In genomic region chr10:67439042-67439635, GRCm38 (mm10) we compare ENCODE assay signal across 14 mouse cellular contexts.
A peak's percentile ranks its signal among the peaks of the same experiment; 100 is the strongest.
DNase-seq lines count a peak whose midpoint lies in the region; ATAC-seq lines count a peak whose summit lies in the region.
"Had no signal": no experiment of that assay in that cellular context is flagged by ENCODE, and none has a peak within 500 bp of the region (broad histone marks: within the 10 kb centered on the region; RNA-seq: fewer than 3 reads in every experiment).

No protein-coding gene starts in this region.

- H3K36me3 ChIP-seq in forebrain, embryonic 12.5 days (replicated peaks): no peaks in the 10 kb centered on the region
- H3K36me3 ChIP-seq: hindbrain, embryonic 13.5 days; liver, embryonic 13.5 days; midbrain, embryonic 13.5 days; neural tube, embryonic 13.5 days had no signal

- H3K4me1 ChIP-seq in forebrain, embryonic 12.5 days: no peaks in the 10 kb centered on the region
- H3K4me1 ChIP-seq: hindbrain, embryonic 13.5 days; liver, embryonic 13.5 days; midbrain, embryonic 13.5 days; neural tube, embryonic 13.5 days had no signal

- no peaks in the 10 kb centered on the region for H3K27me3 ChIP-seq in forebrain, embryonic 12.5 days
- H3K27me3 ChIP-seq: CH12.LX; hindbrain, embryonic 13.5 days; liver, embryonic 13.5 days; midbrain, embryonic 13.5 days; neural tube, embryonic 13.5 days had no signal

- H3K9ac ChIP-seq in forebrain, embryonic 12.5 days: no peak overlapping the region
- H3K9ac ChIP-seq: hindbrain, embryonic 13.5 days; liver, embryonic 13.5 days; midbrain, embryonic 13.5 days; neural tube, embryonic 13.5 days had no signal

- H3K27ac ChIP-seq in forebrain, embryonic 12.5 days: no peak overlapping the region
- H3K27ac ChIP-seq: hindbrain, embryonic 13.5 days; liver, embryonic 13.5 days; midbrain, embryonic 13.5 days; neural tube, embryonic 13.5 days had no signal

- no peak for ATAC-seq in frontal cortex, adult (ENCODE audit: low TSS enrichment)
- ATAC-seq in forebrain, embryonic 12.5 days (ENCODE audit: low FRiP score): no peak
- ATAC-seq: midbrain, embryonic 13.5 days had no signal

- peak; percentile 2 to 12 for DNase-seq in heart, adult 18-20 months
- DNase-seq in heart, adult 8-10 months (ENCODE audit: low spot score): no peak
- peak; percentile 92 for DNase-seq in gonadal fat pad, adult 2 months (ENCODE audit: low read depth)
- peak; percentile 79 for DNase-seq in lung, postnatal 36 days
- no peak for DNase-seq in ovary, adult 18-20 months (ENCODE audit: low spot score)
- DNase-seq: cerebellum, adult 2 months; kidney, adult 18-20 months; liver, embryonic 13.5 days had no signal

- no peaks in the 10 kb centered on the region for H3K9me3 ChIP-seq in forebrain, embryonic 12.5 days
- H3K9me3 ChIP-seq: hindbrain, embryonic 13.5 days; liver, embryonic 13.5 days; neural tube, embryonic 13.5 days had no signal

- 90% methylated on average over 15 of the region's 15 CpGs for WGBS in forebrain, embryonic 12.5 days

- no peak overlapping the region for H3K4me3 ChIP-seq in forebrain, embryonic 12.5 days (replicated peaks)
- H3K4me3 ChIP-seq: hindbrain, embryonic 13.5 days; liver, embryonic 13.5 days; midbrain, embryonic 13.5 days; neural tube, embryonic 13.5 days had no signal

- no peak overlapping the region for H3K4me2 ChIP-seq in forebrain, embryonic 12.5 days
- H3K4me2 ChIP-seq: hindbrain, embryonic 13.5 days; liver, embryonic 13.5 days; midbrain, embryonic 13.5 days; neural tube, embryonic 13.5 days had no signal

Comparison
In these comparisons a context has a peak if more than half of its experiments do, and no peak if none do; other contexts are left out.
1. DNase-seq: peak in heart, adult 18-20 months (2 of 2), gonadal fat pad, adult 2 months (single experiment) and lung, postnatal 36 days (single experiment); none in heart, adult 8-10 months (single experiment) and ovary, adult 18-20 months (single experiment).